Mouse (Mus musculus): ENCODE results near the gene Son.

DNA sequence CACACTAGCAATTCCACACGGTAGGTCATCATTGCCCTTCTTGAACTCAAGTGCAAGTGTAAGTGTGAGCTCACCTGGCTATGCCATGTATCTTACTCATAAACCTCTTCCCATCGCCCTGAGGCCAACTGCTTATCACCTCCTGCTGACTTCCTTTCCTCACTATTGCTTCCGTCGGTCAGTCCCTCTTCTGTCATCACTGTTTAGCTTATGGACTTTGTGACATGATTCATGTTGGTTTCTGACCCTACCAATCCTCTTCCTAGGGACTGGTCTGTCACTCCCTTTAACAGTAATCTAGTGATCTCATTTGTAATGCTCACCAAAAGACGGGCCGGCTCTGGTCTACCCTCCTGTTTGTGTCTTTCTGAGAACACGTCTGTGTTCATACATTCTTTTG, 62.9 kb downstream of the Son start:
- TF ChIP-seq CTCF (conservative IDR thresholded peaks at IDR 0.05; ENCODE audit: insufficient read depth, insufficient read length, low read depth, low read length) (no peak), POLR2A (IDR thresholded peaks at IDR 0.05; ENCODE audit: low read depth, low read length) (no peak)
